Mouse (Mus musculus) embryonic facial prominence, embryonic 13.5 days (tissue): Measurements from ENCODE around the gene Adamts16. TPM values are rescaled to one million over a fixed set of nuclear protein-coding genes. Genes with fewer than 3 reads are reported as not detected.

Experiments
- ATAC-seq: fragments of 200-750 bp; cut with Nextera tagmentation; 2 replicates; pipeline ENCODE4 v1.8.0; 2017; ENCODE audit warnings: low read depth; ENCODE audit not compliant: insufficient number of reproducible peaks, insufficient read depth, low FRiP score, low TSS enrichment
- H3K27ac ChIP-seq: fragments of 300-500 bp; sonication (generic); 2 replicates; pipeline ENCODE4 v1.5.1; 2015; ENCODE audit warnings: moderate library complexity, mild to moderate bottlenecking, inconsistent platforms
- H3K27me3 ChIP-seq: fragments of 300-500 bp; sonication (generic); 2 replicates; pipeline ENCODE4 v1.6.1; 2015; ENCODE audit warnings: mild to moderate bottlenecking, inconsistent platforms
- H3K36me3 ChIP-seq: fragments of 300-500 bp; sonication (generic); 2 replicates; pipeline ENCODE4 v1.6.1; 2015; ENCODE audit warnings: mild to moderate bottlenecking, inconsistent platforms
- H3K4me1 ChIP-seq: fragments of 300-500 bp; sonication (generic); 2 replicates; pipeline ENCODE4 v1.6.1; 2015; ENCODE audit warnings: inconsistent platforms
- H3K4me2 ChIP-seq: fragments of 300-500 bp; sonication (generic); 2 replicates; pipeline ENCODE4 v1.6.1; 2015; ENCODE audit warnings: moderate library complexity, mild to moderate bottlenecking, inconsistent platforms
- H3K4me3 ChIP-seq: fragments of 300-500 bp; sonication (generic); 2 replicates; pipeline ENCODE4 v1.5.1; 2015; ENCODE audit warnings: mild to moderate bottlenecking, inconsistent platforms
- H3K9ac ChIP-seq: fragments of 300-500 bp; sonication (generic); 2 replicates; pipeline ENCODE4 v1.6.1; 2015; ENCODE audit warnings: mild to moderate bottlenecking, inconsistent platforms
- H3K9me3 ChIP-seq: fragments of 300-500 bp; sonication (generic); 2 replicates; pipeline ENCODE4 v1.6.1; 2016; ENCODE audit warnings: inconsistent platforms
- WGBS: fragments of 180-500 bp; shearing (Covaris S2); methylation state at CpG from one replicate; pipeline ENCODE4 v1.1.7; 2015; ENCODE audit warnings: mixed read lengths; 5-methylcytosine and 5-hydroxymethylcytosine counted together
- polyA plus RNA-seq: library from polyadenylated mRNA; unstranded; fragments of >200 nt; fragmentation: Nextera tagmentation; extraction: Ambion mirVana; gene quantifications from 2 replicates; pipeline ENCODE4 v1.2.1, GENCODE M21; 2015

The Adamts16 gene
- polyA plus RNA-seq, 1 experiment from 2014 or later, result 0.55 TPM

DNA sequence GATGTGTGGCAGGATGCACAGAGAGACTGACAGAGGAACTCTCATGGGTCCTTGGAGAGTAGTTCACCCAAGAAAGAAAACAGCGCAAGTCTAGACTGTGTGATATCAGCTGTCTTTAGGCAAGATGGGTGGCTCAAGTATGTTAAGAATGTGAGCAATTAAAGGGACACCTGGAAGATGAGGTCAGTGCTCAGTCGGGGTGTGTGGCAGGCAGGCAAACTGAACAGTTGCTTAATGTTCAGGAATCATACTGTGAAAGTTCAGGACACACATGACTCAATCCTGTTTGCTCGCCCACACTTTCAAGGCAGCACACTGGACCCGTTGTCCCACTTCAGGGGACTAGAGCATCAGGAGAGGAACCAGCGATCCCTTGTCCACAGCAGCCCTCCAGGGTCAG, 110.3 kb downstream of the Adamts16 start:
- Histone ChIP-seq H3K4me1 (peaks cover 19% of the 10 kb centered on the region), H3K4me3 (no peak overlapping the region), H3K27me3 (no peaks in the 10 kb centered on the region), H3K27ac (no peak overlapping the region), H3K9ac (no peak overlapping the region), H3K36me3 (no peaks in the 10 kb centered on the region), H3K9me3 (no peaks in the 10 kb centered on the region), H3K4me2 (no peak overlapping the region)
- WGBS, result 57% methylated on average over 5 of the region's 5 CpGs
- ATAC-seq, result no peak

DNA sequence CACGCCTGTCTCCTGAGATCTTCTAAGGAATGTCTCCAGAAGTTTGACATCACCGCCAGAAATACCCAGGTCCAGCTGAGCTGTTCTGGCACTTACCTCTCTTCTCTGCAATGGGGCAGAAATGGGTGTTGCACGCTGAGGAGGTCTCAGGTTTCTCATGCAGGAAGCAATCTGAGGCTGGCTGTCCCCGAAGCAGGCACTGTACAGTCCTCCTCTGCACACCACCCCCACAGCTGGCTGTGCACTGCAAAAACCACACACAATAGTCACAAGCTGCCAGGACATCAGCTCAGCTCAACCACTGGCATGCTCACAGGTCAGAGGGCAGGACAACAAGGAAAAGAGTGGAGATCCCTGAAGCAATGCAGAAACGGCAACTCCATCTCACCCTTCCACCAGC, 111.6 kb downstream of the Adamts16 start:
- Histone ChIP-seq H3K27ac (no peak overlapping the region), H3K4me1 (peaks cover 11% of the 10 kb centered on the region), H3K27me3 (no peaks in the 10 kb centered on the region), H3K9ac (no peak overlapping the region), H3K4me3 (no peak overlapping the region), H3K9me3 (no peaks in the 10 kb centered on the region), H3K4me2 (no peak overlapping the region), H3K36me3 (no peaks in the 10 kb centered on the region)
- ATAC-seq, result no peak
- 29% methylated on average over 5 of the region's 5 CpGs for WGBS

DNA sequence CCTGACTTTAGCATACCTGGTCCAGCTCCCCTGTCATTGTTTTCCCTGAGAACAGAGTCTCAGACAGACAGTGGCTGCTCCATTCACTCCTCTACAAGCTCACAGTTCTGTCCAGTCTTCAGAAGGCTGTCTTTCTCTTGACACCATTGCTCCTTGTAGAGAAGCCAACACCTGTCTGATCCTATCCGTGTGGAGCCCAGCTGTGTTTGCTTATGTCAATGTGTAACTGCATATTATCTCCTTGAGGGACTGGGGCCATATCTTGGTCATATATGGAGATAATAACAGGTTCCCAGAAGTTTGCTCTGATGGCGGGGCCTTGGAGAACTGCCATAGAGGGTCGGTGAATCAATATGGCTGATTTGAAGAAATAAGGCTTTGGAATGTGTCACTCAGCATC, 115.4 kb downstream of the Adamts16 start:
- ATAC-seq, result no peak
- 78% methylated on average over 3 of the region's 3 CpGs for WGBS

DNA sequence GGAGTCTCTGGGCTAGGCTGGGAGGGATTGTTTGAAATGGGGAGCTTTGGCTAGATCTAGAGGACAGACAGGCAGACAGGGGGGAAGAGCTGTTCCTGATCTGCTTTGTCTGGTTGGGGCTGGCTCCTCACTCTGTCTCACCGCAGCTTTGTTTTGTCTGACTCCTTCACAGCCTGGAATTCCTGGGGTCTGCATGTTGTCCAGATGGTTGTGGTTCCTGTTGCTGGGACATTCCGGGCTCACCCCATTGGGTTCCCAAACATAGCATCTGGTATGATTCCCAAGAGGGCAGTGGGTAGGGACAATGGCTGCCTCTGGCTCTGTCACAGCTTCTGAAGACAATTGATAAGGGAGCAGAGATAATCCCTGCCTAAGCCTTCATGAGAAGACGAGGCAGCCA, 117.0 kb downstream of the Adamts16 start:
- H3K4me1 ChIP-seq, result peaks cover 10% of the 10 kb centered on the region; the same call in 1 of the 2 replicates
- H3K9me3 ChIP-seq, result no peaks in the 10 kb centered on the region
- H3K36me3 ChIP-seq, result no peaks in the 10 kb centered on the region
- H3K27ac ChIP-seq, result no peak overlapping the region
- H3K4me3 ChIP-seq, result no peak overlapping the region
- no peak overlapping the region for H3K9ac ChIP-seq
- H3K27me3 ChIP-seq, result no peaks in the 10 kb centered on the region
- ATAC-seq, result no peak
- 42% methylated on average over 3 of the region's 3 CpGs for WGBS
- no peak overlapping the region for H3K4me2 ChIP-seq

More for the DNA sequence above, 115.4 kb downstream of the Adamts16 start:
- H3K4me2 ChIP-seq, result no peak overlapping the region
- H3K36me3 ChIP-seq, result no peaks in the 10 kb centered on the region
- no peak overlapping the region for H3K9ac ChIP-seq
- H3K4me3 ChIP-seq, result no peak overlapping the region
- H3K4me1 ChIP-seq, result peaks cover 16% of the 10 kb centered on the region
- no peaks in the 10 kb centered on the region for H3K27me3 ChIP-seq
- H3K9me3 ChIP-seq, result no peaks in the 10 kb centered on the region
- no peak overlapping the region for H3K27ac ChIP-seq

DNA sequence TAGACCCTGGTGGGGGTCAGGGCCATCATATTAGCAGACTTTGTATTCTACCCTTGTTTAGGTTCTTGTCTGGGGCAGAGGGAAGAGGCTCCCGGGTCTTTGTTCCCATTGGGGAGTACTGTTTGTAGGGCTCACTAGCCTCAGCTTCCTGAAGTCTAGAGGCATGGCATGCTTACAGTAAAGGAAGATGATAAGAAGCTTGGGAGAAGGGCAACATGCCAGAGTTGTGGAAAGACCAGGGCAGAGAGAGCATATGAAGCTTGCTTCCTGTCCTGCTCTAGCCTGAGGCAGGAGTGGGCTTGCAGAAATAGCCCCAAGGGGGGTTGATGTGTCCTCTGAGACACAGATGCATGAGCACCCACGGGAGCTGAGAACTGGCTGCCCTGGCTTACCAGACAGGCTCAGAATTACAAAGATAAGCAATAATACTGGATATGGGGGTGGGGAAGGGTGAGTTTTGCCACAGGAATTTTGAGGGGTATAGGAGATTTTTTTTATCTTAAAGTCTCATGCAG, 117.4 kb downstream of the Adamts16 start:
- H3K9me3 ChIP-seq, result no peaks in the 10 kb centered on the region
- no peak overlapping the region for H3K27ac ChIP-seq
- no peak for ATAC-seq
- no peaks in the 10 kb centered on the region for H3K36me3 ChIP-seq
- WGBS, result 66% methylated on average over 2 of the region's 2 CpGs
- no peak overlapping the region for H3K4me2 ChIP-seq
- no peak overlapping the region for H3K9ac ChIP-seq
- H3K4me1 ChIP-seq, result peaks cover 10% of the 10 kb centered on the region; the same call in 1 of the 2 replicates
- H3K27me3 ChIP-seq, result no peaks in the 10 kb centered on the region
- no peak overlapping the region for H3K4me3 ChIP-seq

DNA sequence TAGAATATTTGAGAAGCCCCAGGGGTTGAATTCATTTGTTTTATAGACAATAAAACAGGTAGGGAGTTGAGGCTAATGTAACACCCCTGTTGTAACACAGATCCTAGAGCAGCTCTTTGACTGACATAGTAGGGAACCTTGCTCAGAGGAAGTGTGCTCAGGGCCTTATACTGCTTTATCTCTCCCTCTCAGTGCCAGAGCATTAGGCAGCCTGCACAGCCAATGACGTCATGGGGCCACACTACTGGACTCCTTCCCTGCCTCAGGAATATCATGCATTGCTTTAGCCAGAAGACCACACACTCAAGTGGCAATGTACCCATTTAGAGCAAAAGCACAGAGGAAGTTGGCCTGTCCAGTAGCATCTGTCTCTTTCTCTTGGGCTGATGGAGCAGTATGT, 121.6 kb downstream of the Adamts16 start:
- no peaks in the 10 kb centered on the region for H3K36me3 ChIP-seq
- H3K27ac ChIP-seq, result no peak overlapping the region
- H3K4me3 ChIP-seq, result no peak overlapping the region
- H3K4me2 ChIP-seq, result no peak overlapping the region
- no peak overlapping the region for H3K9ac ChIP-seq
- WGBS, result 76% methylated on average over 1 of the region's 1 CpGs
- ATAC-seq, result no peak
- no peaks in the 10 kb centered on the region for H3K9me3 ChIP-seq
- H3K27me3 ChIP-seq, result 0 out of 2 replicates have a peak, but pooled peaks cover 4% of the 10 kb centered on the region
- H3K4me1 ChIP-seq, result peaks cover 10% of the 10 kb centered on the region; the same call in 1 of the 2 replicates

DNA sequence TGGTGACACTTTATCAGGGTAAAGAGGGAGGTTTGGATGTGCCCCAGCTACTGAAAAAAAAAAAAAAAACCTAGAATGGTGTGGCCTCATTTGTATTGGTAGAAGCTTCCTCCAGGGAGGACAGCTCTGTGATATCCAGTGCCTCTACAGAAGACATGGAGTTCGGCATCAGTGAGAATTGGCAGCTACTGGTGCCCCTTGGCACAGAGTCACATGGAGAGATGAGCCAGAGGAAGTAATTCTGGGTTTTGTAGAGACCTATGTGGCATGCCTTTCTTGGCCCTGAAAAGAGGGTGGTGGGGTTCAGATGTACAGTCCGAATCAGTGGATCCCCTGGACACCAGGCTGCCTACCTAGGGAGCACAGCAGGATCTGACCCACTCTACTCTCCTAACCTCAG, 122.8 kb downstream of the Adamts16 start:
- 79% methylated on average over 2 of the region's 2 CpGs for WGBS
- peaks cover 6% of the 10 kb centered on the region; the same call in 1 of the 2 replicates for H3K4me1 ChIP-seq
- 0 out of 2 replicates have a peak, but pooled peaks cover 4% of the 10 kb centered on the region for H3K27me3 ChIP-seq
- H3K9me3 ChIP-seq, result no peaks in the 10 kb centered on the region
- H3K27ac ChIP-seq, result no peak overlapping the region
- H3K4me2 ChIP-seq, result no peak overlapping the region
- H3K36me3 ChIP-seq, result no peaks in the 10 kb centered on the region
- no peak overlapping the region for H3K9ac ChIP-seq
- no peak for ATAC-seq
- H3K4me3 ChIP-seq, result no peak overlapping the region

DNA sequence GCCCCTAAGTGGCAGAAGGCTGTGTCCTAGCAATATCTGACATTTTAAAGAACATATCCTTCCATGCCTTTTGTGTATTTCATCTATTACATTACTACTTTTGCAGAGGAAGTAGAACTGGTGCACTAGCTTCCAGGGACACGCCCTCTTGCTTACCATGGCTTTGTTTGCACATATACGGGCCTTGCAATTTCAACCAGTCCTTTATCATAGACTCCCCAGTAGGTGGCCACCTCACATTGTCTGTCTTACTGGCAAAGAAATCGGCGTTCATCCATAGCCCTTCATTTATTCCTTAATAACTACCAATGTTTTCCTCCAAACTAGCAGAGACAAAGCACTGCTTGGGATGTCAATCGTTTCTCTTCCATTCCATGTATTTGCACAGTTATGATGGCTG, 125.6 kb downstream of the Adamts16 start:
- WGBS, result 72% methylated on average over 5 of the region's 5 CpGs
- no peaks in the 10 kb centered on the region for H3K9me3 ChIP-seq
- H3K9ac ChIP-seq, result no peak overlapping the region
- no peaks in the 10 kb centered on the region for H3K36me3 ChIP-seq
- ATAC-seq, result no peak
- H3K27ac ChIP-seq, result no peak overlapping the region
- H3K27me3 ChIP-seq, result 0 out of 2 replicates have a peak, but pooled peaks cover 4% of the 10 kb centered on the region
- H3K4me2 ChIP-seq, result no peak overlapping the region
- H3K4me1 ChIP-seq, result peaks cover 6% of the 10 kb centered on the region; the same call in 1 of the 2 replicates
- no peak overlapping the region for H3K4me3 ChIP-seq

DNA sequence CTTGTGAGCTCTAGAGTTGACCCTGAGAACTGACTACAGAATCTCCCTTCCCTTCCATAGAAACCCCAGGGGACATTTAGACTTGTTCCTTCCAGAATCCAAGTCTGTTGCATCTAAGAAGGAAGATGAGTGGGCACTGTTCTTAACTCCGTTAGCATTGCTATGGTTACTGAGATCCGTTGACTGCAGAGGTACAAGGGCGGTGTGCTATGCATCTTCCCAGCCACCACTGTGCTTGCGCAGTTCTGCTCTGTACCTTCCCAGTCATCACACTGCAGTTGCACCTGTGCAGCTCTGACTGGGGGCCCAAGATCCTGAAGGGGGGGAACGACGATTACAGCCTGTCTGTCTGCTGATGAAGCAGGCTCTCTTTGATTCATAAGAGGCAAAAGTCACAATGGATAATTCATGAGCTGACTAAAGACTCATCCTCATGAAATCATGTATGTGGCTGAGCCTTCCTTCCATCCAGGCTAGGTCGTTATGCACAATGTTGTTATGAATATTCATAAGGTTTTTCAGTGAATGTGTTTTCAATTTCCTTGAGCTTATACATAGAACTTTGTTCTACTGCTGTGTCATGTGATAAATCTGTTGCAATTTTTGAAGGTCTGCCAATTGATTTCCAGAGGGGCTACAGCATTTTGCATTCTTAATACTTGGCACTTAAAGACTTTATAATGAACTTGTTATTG, 127.4 kb downstream of the Adamts16 start:
- Histone ChIP-seq H3K27ac (no peak overlapping the region), H3K4me3 (no peak overlapping the region), H3K9me3 (no peaks in the 10 kb centered on the region), H3K36me3 (no peaks in the 10 kb centered on the region), H3K4me1 (peaks cover 6% of the 10 kb centered on the region; the same call in 1 of the 2 replicates), H3K9ac (no peak overlapping the region), H3K27me3 (0 out of 2 replicates have a peak, but pooled peaks cover 4% of the 10 kb centered on the region), H3K4me2 (no peak overlapping the region)
- whole genome bisulfite sequencing, result 78% methylated on average over 7 of the region's 7 CpGs
- ATAC-seq, result no peak

DNA sequence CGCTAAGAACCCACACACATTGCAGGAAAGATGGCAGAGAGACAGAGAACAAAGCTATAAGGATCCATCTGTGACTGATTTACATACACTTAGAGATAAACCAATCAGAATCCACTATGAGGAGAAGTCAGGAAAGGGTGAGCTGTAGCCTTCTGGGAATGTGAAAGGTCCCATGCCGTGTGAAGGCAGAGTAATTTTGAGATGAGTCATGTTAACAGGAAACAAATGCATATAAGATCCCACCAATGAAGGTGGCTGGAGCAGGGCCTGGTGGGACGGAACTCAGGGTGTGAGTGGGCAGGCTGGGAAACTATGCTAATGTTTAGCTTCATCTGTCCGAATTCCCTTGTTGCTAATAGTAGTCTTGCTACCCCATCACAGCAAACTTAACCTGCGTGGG, 128.3 kb downstream of the Adamts16 start:
- Histone ChIP-seq H3K27me3 (0 out of 2 replicates have a peak, but pooled peaks cover 4% of the 10 kb centered on the region), H3K4me3 (no peak overlapping the region), H3K9me3 (no peaks in the 10 kb centered on the region), H3K9ac (no peak overlapping the region), H3K36me3 (no peaks in the 10 kb centered on the region), H3K4me2 (no peak overlapping the region), H3K27ac (no peak overlapping the region), H3K4me1 (peaks cover 6% of the 10 kb centered on the region; the same call in 1 of the 2 replicates)
- WGBS, result 59% methylated on average over 5 of the region's 5 CpGs
- no peak for ATAC-seq

DNA sequence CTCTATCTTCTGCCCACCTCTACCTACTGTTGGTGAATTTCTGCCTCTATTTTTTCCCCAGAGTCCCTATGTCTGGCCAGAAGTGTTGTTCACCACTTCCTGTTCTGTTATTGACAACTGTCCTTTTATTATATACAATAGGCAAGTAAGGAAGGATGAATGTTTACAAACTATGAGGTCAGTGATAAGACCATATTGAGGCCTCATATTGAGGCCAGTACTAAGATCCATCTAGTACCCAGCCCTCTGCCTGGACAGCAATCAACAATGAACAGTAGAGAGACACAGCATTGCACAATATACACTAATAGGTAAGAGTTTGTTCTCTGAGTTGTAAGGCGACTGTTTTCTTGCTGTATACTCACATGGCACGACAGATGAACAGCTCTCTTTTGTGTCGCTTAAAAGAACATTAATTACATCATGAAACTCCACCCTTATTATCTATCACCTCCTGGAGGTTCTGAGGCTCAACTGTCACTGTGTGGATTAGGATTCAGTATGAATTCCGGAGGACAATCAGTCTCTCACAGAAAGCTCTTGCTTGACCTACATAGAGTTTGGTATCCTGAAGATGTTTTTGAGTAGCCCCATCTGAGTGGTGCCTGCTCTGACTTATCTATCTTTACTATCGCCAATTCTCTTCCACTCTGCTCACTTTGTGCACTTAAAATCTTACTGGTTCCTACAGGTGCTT, 134.3 kb downstream of the Adamts16 start:
- no peaks in the 10 kb centered on the region for H3K36me3 ChIP-seq
- no peaks in the 10 kb centered on the region for H3K4me1 ChIP-seq
- no peak overlapping the region for H3K4me3 ChIP-seq
- H3K27me3 ChIP-seq, result no peaks in the 10 kb centered on the region
- H3K4me2 ChIP-seq, result no peak overlapping the region
- H3K9ac ChIP-seq, result no peak overlapping the region
- 88% methylated on average over 5 of the region's 5 CpGs for whole genome bisulfite sequencing
- H3K9me3 ChIP-seq, result no peaks in the 10 kb centered on the region
- H3K27ac ChIP-seq, result no peak overlapping the region
- no peak for ATAC-seq

DNA sequence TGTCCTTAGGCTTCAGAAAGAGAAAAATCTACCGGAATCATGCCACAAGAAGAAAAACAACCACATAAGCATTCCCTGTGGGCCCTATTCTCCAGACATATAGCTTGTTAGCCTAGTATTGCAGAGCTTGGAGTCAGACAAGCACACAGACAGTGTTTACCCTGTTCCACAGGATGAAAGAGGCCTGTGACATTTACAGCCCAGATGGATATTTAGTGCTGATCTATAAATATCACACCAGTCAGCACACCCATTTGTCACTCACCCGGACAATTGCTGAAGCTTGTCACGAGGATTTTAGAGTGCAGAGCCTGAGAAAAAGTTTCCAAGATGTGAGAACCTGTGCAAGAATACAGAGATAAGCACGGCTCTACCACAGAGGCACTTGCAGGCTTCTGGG, 138.7 kb downstream of the Adamts16 start:
- H3K27me3 ChIP-seq, result no peaks in the 10 kb centered on the region
- ATAC-seq, result no peak
- 76% methylated on average over 4 of the region's 4 CpGs for WGBS
- no peak overlapping the region for H3K27ac ChIP-seq
- no peaks in the 10 kb centered on the region for H3K4me1 ChIP-seq
- H3K4me3 ChIP-seq, result no peak overlapping the region
- H3K9me3 ChIP-seq, result no peaks in the 10 kb centered on the region
- H3K36me3 ChIP-seq, result no peaks in the 10 kb centered on the region
- H3K4me2 ChIP-seq, result no peak overlapping the region
- H3K9ac ChIP-seq, result no peak overlapping the region
